35 mouse cellular contexts compared by ENCODE assay signal in the genomic region with DNA sequence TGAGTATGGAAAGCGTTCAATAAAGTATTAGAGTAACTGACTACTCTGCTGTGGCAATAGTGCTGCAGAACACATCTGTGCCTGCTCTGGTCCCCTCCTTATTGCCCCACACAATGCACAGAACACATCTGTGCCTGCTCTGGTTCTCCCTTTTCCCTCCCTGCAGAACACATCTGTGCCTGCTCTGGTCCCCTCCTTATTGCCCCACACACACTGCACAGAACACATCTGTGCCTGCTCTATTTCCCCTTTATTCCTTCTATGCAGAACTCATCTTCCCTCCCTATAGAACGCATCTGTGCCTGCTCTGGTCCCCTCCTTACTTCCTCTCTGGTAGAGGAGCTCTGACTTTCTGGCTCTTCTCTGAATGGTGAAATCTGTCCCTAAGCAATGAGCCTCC. TPM values are rescaled to one million over a fixed set of nuclear protein-coding genes. Genes with fewer than 3 reads are reported as not detected.
DNase-seq lines count a peak whose midpoint lies in the region; ATAC-seq and TF ChIP-seq lines count a peak whose summit lies in the region.
"Had no signal": no experiment of that assay in that cellular context is flagged by ENCODE, and none has a peak within 500 bp of the region (broad histone marks: within the 10 kb centered on the region; RNA-seq: fewer than 3 reads in every experiment).

No protein-coding gene starts in this region.

- no peaks in the 10 kb centered on the region for H3K36me3 ChIP-seq in kidney, embryonic 15.5 days
- no peaks in the 10 kb centered on the region for H3K36me3 ChIP-seq in intestine, embryonic 16.5 days (ENCODE audit: control insufficient read depth, insufficient read depth, low read length)
- H3K36me3 ChIP-seq in small intestine, adult 2 months (ENCODE audit: control insufficient read depth, insufficient read depth, low read length): peaks cover 19% of the 10 kb centered on the region
- H3K36me3 ChIP-seq: embryonic facial prominence, embryonic 13.5 days; heart, embryonic 13.5 days; midbrain, embryonic 10.5 days; neural tube, embryonic 12.5 days had no signal

- no peak overlapping the region for H3K4me2 ChIP-seq in kidney, embryonic 15.5 days
- H3K4me2 ChIP-seq in intestine, embryonic 16.5 days (ENCODE audit: low read depth, low read length): peak overlapping the region; percentile 40
- H3K4me2 ChIP-seq: embryonic facial prominence, embryonic 13.5 days; heart, embryonic 13.5 days; hindbrain, embryonic 14.5 days; neural tube, embryonic 12.5 days had no signal

- TF ChIP-seq CTCF in small intestine, adult 2 months (IDR thresholded peaks at IDR 0.05; ENCODE audit: extremely low read depth, insufficient read length, insufficient replicate concordance, low read depth, low read length): no peak

- 95% methylated on average over 2 of the region's 2 CpGs for WGBS in kidney, embryonic 15.5 days
- 76% methylated on average over 2 of the region's 2 CpGs for WGBS in intestine, embryonic 16.5 days
- 86% methylated on average over 2 of the region's 2 CpGs for WGBS in small intestine, adult 2 months

- 0 out of 2 replicates have a peak overlapping the region, but pooled peaks have one; percentile 2 for H3K4me3 ChIP-seq in kidney, embryonic 15.5 days (replicated peaks)
- H3K4me3 ChIP-seq in intestine, embryonic 16.5 days (ENCODE audit: low read length): peak overlapping the region; percentile 39
- peak overlapping the region; percentile 39 for H3K4me3 ChIP-seq in small intestine, adult 2 months (ENCODE audit: low read depth, low read length)
- H3K4me3 ChIP-seq: embryonic facial prominence, embryonic 13.5 days; erythroblast, embryonic 14.5 days; heart, adult 2 months; heart, embryonic 13.5 days; midbrain, embryonic 10.5 days; myocyte; neural tube, embryonic 12.5 days had no signal

- no peaks in the 10 kb centered on the region for H3K27me3 ChIP-seq in kidney, embryonic 15.5 days
- H3K27me3 ChIP-seq in intestine, embryonic 16.5 days (replicated peaks; ENCODE audit: control insufficient read depth, insufficient read depth, low read length): no peaks in the 10 kb centered on the region
- H3K27me3 ChIP-seq in small intestine, adult 2 months (ENCODE audit: control insufficient read depth, insufficient read depth, low read length): no peaks in the 10 kb centered on the region
- H3K27me3 ChIP-seq: embryonic facial prominence, embryonic 13.5 days; heart, embryonic 13.5 days; neural tube, embryonic 12.5 days had no signal

- H3K9ac ChIP-seq in kidney, embryonic 15.5 days: no peak overlapping the region
- peak overlapping the region; percentile 51 for H3K9ac ChIP-seq in intestine, embryonic 16.5 days (ENCODE audit: low read depth, low read length)
- H3K9ac ChIP-seq: embryonic facial prominence, embryonic 13.5 days; heart, embryonic 13.5 days; hindbrain, embryonic 14.5 days; liver, embryonic 14.5 days; neural tube, embryonic 12.5 days had no signal

- TF ChIP-seq POLR2A in small intestine, adult 2 months (IDR thresholded peaks at IDR 0.05; ENCODE audit: low read depth, low read length): no peak

- no peaks in the 10 kb centered on the region for H3K9me3 ChIP-seq in kidney, embryonic 15.5 days (replicated peaks)
- H3K9me3 ChIP-seq in intestine, embryonic 16.5 days (ENCODE audit: control insufficient read depth, low read length): no peaks in the 10 kb centered on the region
- H3K9me3 ChIP-seq: embryonic facial prominence, embryonic 13.5 days; heart, embryonic 13.5 days; midbrain, embryonic 10.5 days; neural tube, embryonic 12.5 days had no signal

- DNase-seq in kidney, postnatal 36 days: no peak
- no peak for DNase-seq in gastrocnemius, postnatal 25 days
- no peak for DNase-seq in frontal cortex, postnatal 36 days (ENCODE audit: low spot score in 2 of 2)
- DNase-seq: adrenal gland, postnatal 14 days; cerebellum, adult 11 months; cerebellum, adult 9-10 months; cerebellum, postnatal 36 days; embryo, embryonic 11 days; gastrocnemius, postnatal 14 days; heart, adult 2 months; heart, postnatal 10 days; liver; lung, adult 2 months; lung, postnatal 10 days; right cerebral cortex, adult 18-20 months; thymus, adult 2 months; thymus, postnatal 36 days had no signal

- 0 out of 2 replicates have a peak, but pooled peaks cover 3% of the 10 kb centered on the region for H3K4me1 ChIP-seq in kidney, embryonic 15.5 days
- 0 out of 2 replicates have a peak, but pooled peaks cover 3% of the 10 kb centered on the region for H3K4me1 ChIP-seq in intestine, embryonic 16.5 days (ENCODE audit: control insufficient read depth, insufficient read depth, low read length)
- H3K4me1 ChIP-seq in small intestine, adult 2 months (ENCODE audit: control insufficient read depth, insufficient read depth, insufficient read length, low read length): peaks cover 4% of the 10 kb centered on the region; the same call in 1 of the 2 replicates
- H3K4me1 ChIP-seq: heart, embryonic 13.5 days; neural tube, embryonic 12.5 days had no signal

- no peak overlapping the region for H3K27ac ChIP-seq in kidney, embryonic 15.5 days
- H3K27ac ChIP-seq in intestine, embryonic 16.5 days (ENCODE audit: low read length): no peak overlapping the region
- peak overlapping the region; percentile 64; the same call in 1 of the 2 replicates for H3K27ac ChIP-seq in small intestine, adult 2 months (ENCODE audit: insufficient read depth, low read depth, low read length)
- H3K27ac ChIP-seq: embryonic facial prominence, embryonic 13.5 days; heart, adult 2 months; heart, embryonic 13.5 days; hindbrain, embryonic 14.5 days; liver, embryonic 14.5 days; macrophage; midbrain, embryonic 10.5 days; neural tube, embryonic 12.5 days; stomach, postnatal 0 days had no signal

- no peak for ATAC-seq in kidney, embryonic 15.5 days (replicated peaks; ENCODE audit: low FRiP score)
- ATAC-seq in granulocyte monocyte progenitor cell, adult 5-6 weeks (replicated peaks; ENCODE audit: poor library complexity, severe bottlenecking): peak; percentile 94
- peak; percentile 5; the same call in 1 of the 2 replicates for ATAC-seq in intestine, embryonic 16.5 days
- ATAC-seq: CD4-positive, CD25-positive, alpha-beta regulatory T cell, adult 4 months; forebrain, embryonic 16.5 days; midbrain, embryonic 16.5 days had no signal

RNA-seq across cellular contexts. Expression of gene Cubn, which starts 1.1 kb away (rescaled TPM):
- polyA plus RNA-seq in kidney, embryonic 15.5 days (2015; fragmentation: Nextera tagmentation; extraction: Ambion mirVana): 4.3 and 5.1 TPM in 2 replicates
- not detected in 2 replicates for total RNA-seq in granulocyte monocyte progenitor cell, adult 5-6 weeks (2014; fragmentation: Nextera tagmentation)
- total RNA-seq in granulocyte monocyte progenitor cell, adult 5-6 weeks (2017): not detected in 2 replicates
- 8.5 and 13.7 TPM in 2 replicates for polyA plus RNA-seq in intestine, embryonic 16.5 days (2015; fragmentation: Nextera tagmentation; extraction: Ambion mirVana)
- polyA plus RNA-seq in small intestine, adult 2 months (2012; rRNA removed): 0.24 and 29.7 TPM in 2 replicates
- under 1 TPM; 0.05 to 0.08 TPM for total RNA-seq in gastrocnemius, postnatal 25 days (2021)
- total RNA-seq: hematopoietic stem cell, adult 5-6 weeks had no signal
- polyA plus RNA-seq: erythroblast, embryonic 14.5 days; macrophage had no signal

RNA-seq across cellular contexts. Expression of gene Trdmt1, which starts 54.0 kb away (rescaled TPM):
- polyA plus RNA-seq in kidney, embryonic 15.5 days (2015; fragmentation: Nextera tagmentation; extraction: Ambion mirVana): 13.4 and 13.9 TPM in 2 replicates
- 6.4 and 9.6 TPM in 2 replicates for total RNA-seq in granulocyte monocyte progenitor cell, adult 5-6 weeks (2014; fragmentation: Nextera tagmentation)
- 9.9 and 24.3 TPM in 2 replicates for total RNA-seq in granulocyte monocyte progenitor cell, adult 5-6 weeks (2017)
- 6.8 and 7.3 TPM in 2 replicates for polyA plus RNA-seq in intestine, embryonic 16.5 days (2015; fragmentation: Nextera tagmentation; extraction: Ambion mirVana)
- polyA plus RNA-seq in small intestine, adult 2 months (2012; rRNA removed): 0.15 and 0.39 TPM in 2 replicates
- 1 to 10 TPM; 3.8 to 4.6 TPM for total RNA-seq in gastrocnemius, postnatal 25 days (2021)
